Mouse (Mus musculus) Patski (cell line): ENCODE data around the gene Pjvk. TPM values are rescaled to one million over a fixed set of nuclear protein-coding genes. Genes with fewer than 3 reads are reported as not detected.

Experiments
- ATAC-seq: fragments of 100-300 bp; one replicate; pipeline ENCODE4 v1.8.0; 2021
- CTCF ChIA-PET: fragments of 350-600 bp; sonication (Branson Sonifier 250); formaldehyde crosslinking; loops from one replicate; lab custom pipeline; 2022; ENCODE audit warnings: inconsistent platforms; lab: Charles Lee
- POLR2A ChIA-PET: fragments of 350-600 bp; sonication (Branson Sonifier 250); formaldehyde crosslinking; loops from one replicate; lab custom pipeline; 2022; ENCODE audit warnings: antibody characterized with exemption, inconsistent platforms; lab: Charles Lee
- DNase-seq: peaks from one replicate; pipeline ENCODE4 v3.0.0-alpha.2; 2011; ENCODE audit warnings: low read depth, low spot score
- H3K27me3 ChIP-seq: fragments of 371-371 bp; one replicate; pipeline ENCODE4 v1.5.1; 2021
- CTCF ChIP-seq: fragments of 100-300 bp; IDR thresholded peaks from one replicate; pipeline ENCODE4 v1.5.1; 2021
- in situ Hi-C: fragments of 300-500 bp; cut with MboI; formaldehyde crosslinking; loops from 3 replicates; pipeline ENCODE4 v1.11.1; 2018; ENCODE audit warnings: low pct_unique_long_range_greater_than_20kb, mixed read lengths
- polyA plus RNA-seq: library from polyadenylated mRNA; unstranded; gene quantifications from one replicate; pipeline ENCODE4 v1.2.3, GENCODE M21; 2021

Gene Pjvk
- polyA plus RNA-seq, 1 experiment from 2014 or later, result 0.24 TPM

- DNase-seq (no peak), ATAC-seq (no peak)
- no peaks in the 10 kb centered on the region for H3K27me3 ChIP-seq
- POLR2A ChIA-PET, result no interaction called here
- in situ Hi-C loops, result no loop called here
- CTCF ChIA-PET, result no interaction called here
- no peak for TF ChIP-seq CTCF
Measured at GRCm38 (mm10) chr2:76659419-76659818, 11.1 kb downstream of the Pjvk start.

GRCm38 (mm10) chr2:76665531-76665930 lies 17.3 kb downstream of the Pjvk start:
- ChIA-PET POLR2A (no interaction called here), CTCF (no interaction called here)
- ATAC-seq (no peak), DNase-seq (no peak)
- TF ChIP-seq CTCF, result no peak
- H3K27me3 ChIP-seq, result no peaks in the 10 kb centered on the region
- in situ Hi-C loops, result no loop called here

DNA sequence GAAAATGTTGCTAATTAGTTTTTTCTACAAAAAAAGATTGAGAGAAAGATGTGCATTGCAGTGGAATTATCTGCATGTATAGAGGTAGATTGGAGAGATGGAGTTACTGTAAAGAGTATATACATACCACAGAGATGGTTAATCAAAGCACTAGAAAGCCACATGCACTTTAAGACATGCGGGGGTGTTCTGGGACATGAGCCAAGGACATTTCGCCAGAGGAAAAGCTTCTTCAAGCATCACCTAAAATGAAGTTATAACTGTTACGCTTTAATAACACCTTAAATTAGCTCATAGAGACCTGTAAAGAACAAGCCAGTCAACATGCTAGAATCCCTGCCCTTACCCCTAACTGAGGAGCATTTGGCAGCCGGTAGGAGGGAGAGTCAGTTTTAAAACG lies 18.9 kb downstream of the Pjvk start:
- DNase-seq (no peak), ATAC-seq (no peak)
- ChIA-PET CTCF (interaction anchor here (1.9 kb wide), 1 partner anchor 11 kb away, joined by 8 read pairs; no protein-coding TSS in a partner anchor), POLR2A (no interaction called here)
- no peak for TF ChIP-seq CTCF
- H3K27me3 ChIP-seq, result no peaks in the 10 kb centered on the region
- in situ Hi-C loops, result no loop called here

DNA sequence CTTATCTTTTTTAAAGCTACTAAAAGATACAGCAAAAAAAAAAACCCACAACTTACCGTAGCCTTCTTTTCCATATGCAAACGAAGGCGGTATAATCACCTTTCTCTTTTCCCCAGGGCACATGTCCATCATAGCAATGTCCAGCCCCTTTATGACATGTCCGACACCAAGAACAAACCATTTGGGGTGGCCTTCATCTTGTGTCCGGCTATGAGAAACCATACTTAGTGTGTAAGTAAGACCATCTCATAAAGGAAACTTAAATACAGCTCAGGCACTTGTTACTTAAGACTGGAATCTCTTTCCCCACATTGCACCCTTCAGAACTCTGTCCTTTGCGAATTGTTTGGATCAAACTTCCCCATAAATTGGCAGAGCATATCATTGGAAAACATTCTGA lies 23.4 kb downstream of the Pjvk start:
- no peaks in the 10 kb centered on the region for H3K27me3 ChIP-seq
- ATAC-seq, result no peak
- ChIA-PET POLR2A (no interaction called here), CTCF (interaction anchor here (1.2 kb wide), 2 partner anchors 16 to 305 kb away, joined by 3 to 4 read pairs; no protein-coding TSS in a partner anchor)
- in situ Hi-C loops, result no loop called here
- DNase-seq, result no peak
- no peak for TF ChIP-seq CTCF

GRCm38 (mm10) chr2:76672134-76672745 lies 24.0 kb downstream of the Pjvk start:
- no peaks in the 10 kb centered on the region for H3K27me3 ChIP-seq
- DNase-seq, result no peak
- CTCF ChIA-PET, result interaction anchor here (1.2 kb wide), 2 partner anchors 16 to 305 kb away, joined by 3 to 4 read pairs; no protein-coding TSS in a partner anchor
- no peak for ATAC-seq
- POLR2A ChIA-PET, result no interaction called here
- in situ Hi-C loops, result no loop called here
- no peak for TF ChIP-seq CTCF

GRCm38 (mm10) chr2:76672966-76673392 lies 24.7 kb downstream of the Pjvk start, which contains the start of gene Fkbp7:
Fkbp7 (minus strand) TSS chr2:76673116.
- DNase-seq, result no peak
- in situ Hi-C loops, result no loop called here
- ChIA-PET CTCF (interaction anchor here (1.0 kb wide), 1 partner anchor 10 kb away, joined by 3 read pairs; no protein-coding TSS in a partner anchor), POLR2A (no interaction called here)
- TF ChIP-seq CTCF, result no peak
- H3K27me3 ChIP-seq, result no peaks in the 10 kb centered on the region
- ATAC-seq, result peak; percentile 73

- ATAC-seq (no peak), DNase-seq (no peak)
- ChIA-PET CTCF (interaction anchor here (0.8 to 1.1 kb wide), 3 partner anchors 10 to 307 kb away, joined by 3 read pairs; no protein-coding TSS in a partner anchor), POLR2A (no interaction called here)
- no peaks in the 10 kb centered on the region for H3K27me3 ChIP-seq
- TF ChIP-seq CTCF, result peak; percentile 61
- in situ Hi-C loops, result no loop called here
Measured at GRCm38 (mm10) chr2:76673472-76674081, 25.3 kb downstream of the Pjvk start.

DNA sequence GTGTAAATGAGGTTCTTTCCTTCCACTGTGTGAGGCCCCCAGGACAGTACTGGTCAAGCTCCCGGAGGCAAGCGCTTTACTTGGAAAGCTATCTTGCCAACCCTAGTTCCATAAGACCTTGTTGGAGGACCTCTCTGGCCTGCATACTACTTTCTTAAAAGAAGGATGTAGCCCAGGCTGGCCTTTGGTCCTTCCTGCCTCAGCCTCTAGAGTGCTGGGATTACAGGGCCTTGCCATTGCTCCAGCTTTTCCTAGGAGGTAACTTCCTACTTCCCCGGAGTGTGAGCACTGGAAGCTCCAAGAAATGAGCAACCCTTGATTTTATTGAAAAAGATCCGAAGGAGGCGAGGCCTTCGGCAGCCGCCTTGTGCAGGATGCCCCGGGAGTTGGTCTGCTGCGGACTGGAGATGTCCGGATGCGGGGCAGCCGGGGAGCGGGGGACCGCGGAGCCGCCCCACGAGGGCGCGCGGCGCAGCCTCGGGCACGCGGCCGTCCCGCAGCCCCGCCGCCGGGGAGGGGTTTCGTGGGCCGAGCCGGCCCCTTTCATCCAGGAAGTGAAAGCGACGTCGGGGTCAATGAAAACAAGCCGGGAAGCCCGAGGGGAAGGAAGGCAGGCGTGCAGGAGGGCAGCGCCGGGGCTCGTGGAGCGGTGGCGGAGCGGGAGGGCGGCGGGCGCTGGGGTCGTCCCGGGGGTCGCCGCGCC lies 26.6 kb downstream of the Pjvk start, which contains the start of gene Plekha3:
Plekha3 (plus strand) TSS at position 557 of the 703 bp plus-strand sequence.
- TF ChIP-seq CTCF, result no peak
- DNase-seq (no peak), ATAC-seq (peak; percentile 72)
- no peaks in the 10 kb centered on the region for H3K27me3 ChIP-seq
- in situ Hi-C loops, result no loop called here
- ChIA-PET POLR2A (no interaction called here), CTCF (interaction anchor here (1.1 kb wide), 1 partner anchor 8 kb away, joined by 3 read pairs; no protein-coding TSS in a partner anchor)

DNA sequence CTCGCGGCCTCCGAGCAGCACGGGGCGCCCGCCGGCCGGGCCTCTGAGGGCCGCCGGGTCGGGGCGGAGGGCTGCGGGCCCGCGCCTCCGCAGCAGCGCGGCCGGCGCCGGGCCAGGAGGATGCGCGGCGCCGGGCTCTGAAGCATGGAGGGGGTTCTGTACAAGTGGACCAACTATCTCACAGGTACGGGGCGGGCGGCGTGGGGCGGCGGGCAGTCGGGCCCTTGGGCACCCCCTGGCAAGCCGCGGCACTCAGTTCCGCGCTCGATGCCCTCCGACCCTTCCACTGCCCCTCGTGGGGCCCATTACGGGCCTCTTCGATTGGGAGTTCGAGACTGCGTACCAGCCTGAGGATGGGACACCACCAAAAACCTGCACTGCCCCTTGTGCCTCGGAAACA lies 27.2 kb downstream of the Pjvk start:
- DNase-seq, result no peak
- ChIA-PET CTCF (no interaction called here), POLR2A (interaction anchor here (0.9 kb wide), 1 partner anchor 14 kb away, joined by 6 read pairs; no protein-coding TSS in a partner anchor)
- in situ Hi-C loops, result no loop called here
- ATAC-seq, result peak; percentile 22
- no peak for TF ChIP-seq CTCF
- H3K27me3 ChIP-seq, result no peaks in the 10 kb centered on the region

DNA sequence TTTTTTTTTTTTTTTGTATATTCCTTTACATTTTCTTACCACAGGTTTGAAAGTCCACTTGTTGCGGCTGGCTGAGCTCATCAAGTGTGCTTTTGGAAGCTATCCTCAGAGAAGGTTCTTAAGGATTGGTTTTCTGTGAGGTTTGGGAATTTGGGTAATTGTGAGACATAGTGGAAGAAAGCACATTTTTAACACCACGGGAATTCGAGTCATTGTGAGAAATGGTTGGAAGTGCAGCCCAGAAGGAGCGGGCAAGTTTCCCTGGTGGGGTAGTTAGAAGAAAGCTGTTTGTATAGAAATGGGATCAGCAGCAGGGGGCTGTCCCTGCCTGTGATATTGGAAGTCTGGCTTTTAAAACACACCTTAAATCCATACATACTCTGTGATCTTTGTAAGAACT lies 27.7 kb downstream of the Pjvk start:
- in situ Hi-C loops, result no loop called here
- no peak for TF ChIP-seq CTCF
- no peak for DNase-seq
- no peak for ATAC-seq
- POLR2A ChIA-PET, result interaction anchor here (0.9 kb wide), 1 partner anchor 14 kb away, joined by 6 read pairs; no protein-coding TSS in a partner anchor
- CTCF ChIA-PET, result interaction anchor here (1.9 kb wide), 1 partner anchor 10 kb away, joined by 5 read pairs; no protein-coding TSS in a partner anchor
- H3K27me3 ChIP-seq, result no peaks in the 10 kb centered on the region
